Mouse (Mus musculus) limb, embryonic 15.5 days (tissue): ENCODE measurements around the gene Slc5a11. TPM values are rescaled to one million over a fixed set of nuclear protein-coding genes. Genes with fewer than 3 reads are reported as not detected.

Experiments
- ATAC-seq: fragments of 200-750 bp; cut with Nextera tagmentation; 2 replicates; pipeline ENCODE4 v1.8.0; 2017; ENCODE audit warnings: low read depth, moderate TSS enrichment; ENCODE audit not compliant: insufficient number of reproducible peaks, low FRiP score, low TSS enrichment
- H3K27ac ChIP-seq: fragments of 300-500 bp; sonication (generic); 2 replicates; pipeline ENCODE4 v1.5.1; 2015; ENCODE audit warnings: moderate library complexity, mild to moderate bottlenecking, inconsistent platforms
- H3K27me3 ChIP-seq: fragments of 300-500 bp; sonication (generic); 2 replicates; pipeline ENCODE4 v1.6.1; 2015; ENCODE audit warnings: inconsistent platforms
- H3K36me3 ChIP-seq: fragments of 300-500 bp; sonication (generic); 2 replicates; pipeline ENCODE4 v1.6.1; 2015; ENCODE audit warnings: inconsistent platforms
- H3K4me1 ChIP-seq: fragments of 300-500 bp; sonication (generic); 2 replicates; pipeline ENCODE4 v1.6.1; 2015; ENCODE audit warnings: inconsistent platforms
- H3K4me2 ChIP-seq: fragments of 300-500 bp; sonication (generic); 2 replicates; pipeline ENCODE4 v1.6.1; 2015; ENCODE audit warnings: mild to moderate bottlenecking, inconsistent platforms
- H3K4me3 ChIP-seq: fragments of 300-500 bp; sonication (generic); 2 replicates; pipeline ENCODE4 v1.5.1; 2015; ENCODE audit warnings: mild to moderate bottlenecking, inconsistent platforms
- H3K9ac ChIP-seq: fragments of 300-500 bp; sonication (generic); 2 replicates; pipeline ENCODE4 v1.6.1; 2015; ENCODE audit warnings: inconsistent platforms
- H3K9me3 ChIP-seq: fragments of 300-500 bp; sonication (generic); 2 replicates; pipeline ENCODE4 v1.6.1; 2016; ENCODE audit warnings: inconsistent platforms
- WGBS: fragments of 180-500 bp; shearing (Covaris S2); methylation state at CpG from one replicate; pipeline ENCODE4 v1.1.7; 2015; 5-methylcytosine and 5-hydroxymethylcytosine counted together
- polyA plus RNA-seq: library from polyadenylated mRNA; unstranded; fragments of >200 nt; fragmentation: Nextera tagmentation; extraction: Ambion mirVana; gene quantifications from 2 replicates; pipeline ENCODE4 v1.2.1, GENCODE M21; 2015

The Slc5a11 gene
- polyA plus RNA-seq, 1 experiment from 2014 or later = not detected

DNA sequence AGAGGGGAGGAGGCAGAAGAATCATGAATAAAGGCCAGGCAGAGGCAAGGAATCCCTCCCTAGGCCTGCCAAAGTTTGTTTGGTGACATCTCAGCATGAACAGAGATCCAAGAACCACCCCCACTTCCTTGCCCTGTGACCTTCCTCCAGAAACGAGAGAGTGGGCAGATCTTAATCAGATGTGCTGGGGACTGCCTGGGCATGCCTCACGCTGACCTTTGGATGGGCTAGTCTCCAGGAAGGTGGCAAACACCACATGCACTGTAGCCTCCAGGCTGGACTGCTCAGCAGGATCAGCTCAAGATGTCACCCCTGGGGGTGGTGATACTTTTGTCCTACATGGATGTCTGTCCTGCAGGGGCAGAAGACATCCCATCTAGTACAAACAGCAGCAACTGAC, 33.6 kb downstream of the Slc5a11 start:
- H3K36me3 ChIP-seq = no peaks in the 10 kb centered on the region
- H3K4me1 ChIP-seq = no peaks in the 10 kb centered on the region
- no peak overlapping the region for H3K4me3 ChIP-seq
- no peak overlapping the region for H3K27ac ChIP-seq
- no peaks in the 10 kb centered on the region for H3K27me3 ChIP-seq
- no peak overlapping the region for H3K4me2 ChIP-seq
- H3K9ac ChIP-seq = no peak overlapping the region
- WGBS = 46% methylated on average over 2 of the region's 2 CpGs
- no peak for ATAC-seq
- no peaks in the 10 kb centered on the region for H3K9me3 ChIP-seq

DNA sequence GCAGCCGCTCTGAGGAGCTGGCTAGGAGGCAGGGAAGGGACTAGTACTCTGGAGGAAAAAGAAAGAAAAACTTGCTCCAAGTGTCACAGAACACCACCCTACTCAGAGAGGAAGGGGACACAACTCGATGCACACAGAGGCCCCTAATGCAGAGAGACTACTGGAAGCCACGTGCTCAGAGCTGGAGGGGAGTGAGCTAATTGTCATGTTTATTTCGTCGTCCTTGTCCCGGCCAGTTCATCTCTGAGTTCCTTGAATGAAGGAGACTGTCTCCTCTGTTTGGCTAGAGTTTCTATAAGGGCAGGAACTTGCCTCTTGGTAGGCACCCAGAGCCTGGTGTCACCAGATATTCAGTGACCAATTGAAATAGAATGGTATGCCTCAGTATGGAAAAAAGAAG, 36.8 kb downstream of the Slc5a11 start:
- no peak for ATAC-seq
- WGBS = 58% methylated on average over 6 of the region's 6 CpGs
- no peak overlapping the region for H3K27ac ChIP-seq
- no peaks in the 10 kb centered on the region for H3K4me1 ChIP-seq
- no peaks in the 10 kb centered on the region for H3K27me3 ChIP-seq
- H3K4me3 ChIP-seq = no peak overlapping the region
- H3K4me2 ChIP-seq = no peak overlapping the region
- H3K9ac ChIP-seq = no peak overlapping the region
- no peaks in the 10 kb centered on the region for H3K36me3 ChIP-seq
- H3K9me3 ChIP-seq = no peaks in the 10 kb centered on the region

DNA sequence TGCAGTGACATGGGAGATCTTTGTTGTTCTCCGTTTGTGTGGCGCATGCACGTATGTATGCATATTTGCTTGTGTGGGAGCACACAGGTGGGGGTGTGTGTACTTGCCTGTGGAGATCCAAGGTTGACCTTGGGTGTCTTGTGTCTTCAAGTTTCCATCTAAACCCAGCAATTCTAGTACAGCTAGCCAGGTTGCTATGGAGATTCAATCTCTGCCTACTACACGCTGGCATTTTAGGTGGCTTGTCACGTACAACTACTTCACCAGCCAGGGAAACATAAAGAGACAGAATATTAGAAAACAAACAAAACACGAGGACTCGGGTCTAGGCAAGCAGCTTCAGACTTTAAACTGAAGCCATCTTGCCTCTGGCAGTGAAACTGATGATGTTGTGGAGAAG, 38.8 kb downstream of the Slc5a11 start:
- 81% methylated on average over 7 of the region's 7 CpGs for WGBS
- H3K27ac ChIP-seq = no peak overlapping the region
- no peaks in the 10 kb centered on the region for H3K27me3 ChIP-seq
- H3K4me3 ChIP-seq = no peak overlapping the region
- no peaks in the 10 kb centered on the region for H3K4me1 ChIP-seq
- no peaks in the 10 kb centered on the region for H3K36me3 ChIP-seq
- H3K9ac ChIP-seq = no peak overlapping the region
- no peaks in the 10 kb centered on the region for H3K9me3 ChIP-seq
- no peak for ATAC-seq
- H3K4me2 ChIP-seq = no peak overlapping the region

DNA sequence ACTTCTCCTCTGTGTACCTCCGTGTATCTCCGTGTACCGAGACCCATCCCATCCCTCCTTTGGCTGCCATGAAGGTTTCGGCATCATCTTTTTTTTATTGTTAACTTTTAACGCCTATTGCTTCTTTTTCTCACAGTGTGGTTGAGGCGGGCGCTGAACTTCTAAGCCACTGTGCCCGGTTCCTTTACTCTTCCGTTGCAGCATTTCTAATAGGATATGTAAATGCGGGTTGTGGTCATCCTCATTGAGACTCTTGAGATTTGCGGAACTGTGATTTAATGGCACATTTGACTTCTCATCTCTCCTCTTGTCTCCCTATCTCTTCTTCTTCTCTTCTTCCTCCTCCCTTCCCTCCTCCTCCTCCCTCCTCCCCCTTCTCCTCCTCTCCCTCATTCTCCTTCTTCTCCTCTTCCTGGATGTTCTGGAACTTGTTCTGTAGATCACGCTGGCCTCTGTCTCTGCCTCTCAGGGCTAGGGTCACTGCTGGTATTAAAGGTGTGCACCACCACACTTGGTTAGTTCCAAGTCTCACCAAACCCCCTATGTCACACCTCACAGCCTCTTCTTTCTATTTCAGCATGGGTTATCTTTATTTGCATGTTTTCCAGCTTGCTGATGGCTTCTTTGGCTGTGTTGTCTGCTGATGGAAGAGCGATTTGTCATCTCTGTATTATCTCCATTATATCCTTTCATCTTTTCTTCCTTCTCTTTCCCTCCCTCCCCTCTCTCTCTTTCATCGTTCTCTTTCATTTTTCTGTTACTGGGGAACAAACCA, 39.8 kb downstream of the Slc5a11 start:
- Histone ChIP-seq H3K4me1 (no peaks in the 10 kb centered on the region), H3K4me2 (no peak overlapping the region), H3K36me3 (no peaks in the 10 kb centered on the region), H3K9ac (no peak overlapping the region), H3K27ac (no peak overlapping the region), H3K9me3 (no peaks in the 10 kb centered on the region), H3K27me3 (no peaks in the 10 kb centered on the region), H3K4me3 (no peak overlapping the region)
- WGBS = 90% methylated on average over 14 of the region's 14 CpGs
- no peak for ATAC-seq

- 91% methylated on average over 8 of the region's 8 CpGs for WGBS
- Histone ChIP-seq H3K4me3 (no peak overlapping the region), H3K9ac (no peak overlapping the region), H3K27ac (no peak overlapping the region), H3K4me1 (no peaks in the 10 kb centered on the region), H3K4me2 (no peak overlapping the region), H3K9me3 (no peaks in the 10 kb centered on the region), H3K27me3 (no peaks in the 10 kb centered on the region), H3K36me3 (no peaks in the 10 kb centered on the region)
- no peak for ATAC-seq
Measured at GRCm38 (mm10) chr7:123258103-123258502, 43.5 kb downstream of the Slc5a11 start.

DNA sequence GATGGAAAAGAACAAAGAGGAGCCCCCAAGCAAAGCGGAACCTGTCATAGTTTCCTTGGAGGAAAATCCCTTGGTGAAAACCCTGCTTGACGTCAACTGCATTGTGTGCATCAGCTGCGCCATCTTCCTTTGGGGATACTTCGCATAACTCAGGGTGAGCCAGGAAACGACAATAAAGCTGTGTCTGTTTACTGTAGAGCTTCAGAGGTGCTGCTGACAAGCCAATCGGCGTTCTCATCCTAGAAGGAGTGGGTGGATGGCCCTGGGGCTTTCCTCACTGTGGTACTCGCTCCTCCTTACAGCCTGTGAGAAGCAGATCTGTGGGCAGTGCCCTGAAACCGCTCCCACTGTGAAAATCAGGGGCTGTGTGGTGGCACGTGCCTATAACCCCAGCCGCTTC, 58.5 kb downstream of the Slc5a11 start:
- Histone ChIP-seq H3K4me3 (no peak overlapping the region), H3K27ac (no peak overlapping the region), H3K4me1 (no peaks in the 10 kb centered on the region), H3K9me3 (no peaks in the 10 kb centered on the region), H3K9ac (no peak overlapping the region), H3K4me2 (no peak overlapping the region), H3K27me3 (no peaks in the 10 kb centered on the region), H3K36me3 (peaks cover 10% of the 10 kb centered on the region; the same call in 1 of the 2 replicates)
- no peak for ATAC-seq
- 63% methylated on average over 11 of the region's 11 CpGs for WGBS

DNA sequence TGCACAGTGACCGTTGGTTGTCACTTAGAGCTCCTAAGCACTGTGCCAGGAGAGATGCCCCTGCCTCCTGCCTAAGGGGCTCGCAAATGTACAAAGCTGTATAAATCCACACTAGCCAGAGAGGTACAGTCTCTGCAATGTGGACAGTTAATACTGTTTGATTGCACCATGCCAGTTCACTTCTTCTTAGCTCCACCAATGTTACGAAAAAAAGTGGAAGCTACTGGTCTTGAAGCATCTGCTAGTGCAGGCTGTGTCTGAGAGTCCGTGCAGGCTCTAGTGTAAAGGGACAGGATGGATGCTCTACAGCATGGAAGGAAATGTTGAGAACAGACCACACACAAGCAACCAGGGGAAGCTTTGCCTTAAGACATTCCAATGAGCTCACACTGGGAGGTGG, 62.0 kb downstream of the Slc5a11 start:
- Histone ChIP-seq H3K27me3 (no peaks in the 10 kb centered on the region), H3K4me2 (no peak overlapping the region), H3K27ac (no peak overlapping the region), H3K36me3 (peaks cover 39% of the 10 kb centered on the region), H3K4me1 (no peaks in the 10 kb centered on the region), H3K9ac (no peak overlapping the region), H3K9me3 (no peaks in the 10 kb centered on the region), H3K4me3 (no peak overlapping the region)
- WGBS = 82% methylated on average over 4 of the region's 4 CpGs
- ATAC-seq = no peak

GRCm38 (mm10) chr7:123279797-123280196, 65.2 kb downstream of the Slc5a11 start:
- ATAC-seq = no peak
- Histone ChIP-seq H3K36me3 (peaks cover 59% of the 10 kb centered on the region), H3K9me3 (no peaks in the 10 kb centered on the region), H3K4me3 (no peak overlapping the region), H3K27ac (no peak overlapping the region), H3K9ac (no peak overlapping the region), H3K4me1 (no peaks in the 10 kb centered on the region), H3K4me2 (no peak overlapping the region), H3K27me3 (no peaks in the 10 kb centered on the region)
- 93% methylated on average over 4 of the region's 4 CpGs for WGBS

GRCm38 (mm10) chr7:123283826-123284225, 69.2 kb downstream of the Slc5a11 start:
- Histone ChIP-seq H3K9ac (no peak overlapping the region), H3K27me3 (no peaks in the 10 kb centered on the region), H3K9me3 (no peaks in the 10 kb centered on the region), H3K4me3 (no peak overlapping the region), H3K27ac (no peak overlapping the region), H3K4me1 (no peaks in the 10 kb centered on the region), H3K4me2 (no peak overlapping the region), H3K36me3 (peaks cover 68% of the 10 kb centered on the region)
- ATAC-seq = no peak
- WGBS = 47% methylated on average over 4 of the region's 4 CpGs

DNA sequence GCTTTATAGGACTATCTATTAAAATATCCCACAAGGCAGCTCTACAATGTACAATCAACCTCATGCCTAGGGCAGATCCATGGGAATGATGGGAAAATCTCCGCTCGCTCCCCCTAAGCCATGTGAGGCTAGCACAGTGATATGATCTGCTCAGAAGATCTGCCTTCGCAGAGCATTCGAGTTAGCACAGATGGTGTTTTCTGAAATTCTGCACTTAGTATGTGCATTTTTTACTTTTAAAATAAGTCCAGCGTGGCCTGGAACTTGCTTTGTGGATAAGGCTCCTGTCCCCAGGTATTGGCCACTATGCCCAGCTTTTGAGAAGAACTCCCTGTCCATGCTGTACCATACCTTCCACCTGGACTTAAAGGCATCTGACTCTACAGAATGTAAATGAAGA, 71.3 kb downstream of the Slc5a11 start:
- ATAC-seq = no peak
- 97% methylated on average over 5 of the region's 5 CpGs for WGBS
- peaks cover 71% of the 10 kb centered on the region for H3K36me3 ChIP-seq

DNA sequence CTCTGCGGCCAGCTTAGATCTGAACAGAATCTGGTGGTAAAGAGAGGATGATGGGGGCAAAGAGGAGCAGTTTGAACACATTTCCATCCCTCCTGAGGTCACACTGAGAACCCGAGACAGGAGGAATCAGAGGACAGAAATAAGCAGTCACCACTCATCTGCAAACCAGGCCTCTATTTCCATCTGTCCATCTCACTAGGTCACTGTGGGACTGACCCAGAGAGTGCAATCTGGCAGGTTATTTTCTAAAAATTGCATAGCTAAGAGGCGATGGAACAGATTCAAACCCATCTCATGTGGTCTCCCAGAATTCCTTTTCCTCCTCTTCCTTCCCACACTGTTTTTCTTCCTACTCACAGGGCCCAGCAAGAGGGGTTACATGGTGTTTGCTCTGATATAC, 73.3 kb downstream of the Slc5a11 start:
- Histone ChIP-seq H3K4me3 (no peak overlapping the region), H3K4me1 (no peaks in the 10 kb centered on the region), H3K27me3 (no peaks in the 10 kb centered on the region), H3K4me2 (no peak overlapping the region), H3K27ac (no peak overlapping the region), H3K36me3 (peaks cover 76% of the 10 kb centered on the region), H3K9ac (no peak overlapping the region), H3K9me3 (no peaks in the 10 kb centered on the region)
- WGBS = 89% methylated on average over 3 of the region's 3 CpGs
- no peak for ATAC-seq

More for the DNA sequence above, 71.3 kb downstream of the Slc5a11 start:
- Histone ChIP-seq H3K4me1 (no peaks in the 10 kb centered on the region), H3K4me3 (no peak overlapping the region), H3K9ac (no peak overlapping the region), H3K27ac (no peak overlapping the region), H3K9me3 (no peaks in the 10 kb centered on the region), H3K4me2 (no peak overlapping the region), H3K27me3 (no peaks in the 10 kb centered on the region)

DNA sequence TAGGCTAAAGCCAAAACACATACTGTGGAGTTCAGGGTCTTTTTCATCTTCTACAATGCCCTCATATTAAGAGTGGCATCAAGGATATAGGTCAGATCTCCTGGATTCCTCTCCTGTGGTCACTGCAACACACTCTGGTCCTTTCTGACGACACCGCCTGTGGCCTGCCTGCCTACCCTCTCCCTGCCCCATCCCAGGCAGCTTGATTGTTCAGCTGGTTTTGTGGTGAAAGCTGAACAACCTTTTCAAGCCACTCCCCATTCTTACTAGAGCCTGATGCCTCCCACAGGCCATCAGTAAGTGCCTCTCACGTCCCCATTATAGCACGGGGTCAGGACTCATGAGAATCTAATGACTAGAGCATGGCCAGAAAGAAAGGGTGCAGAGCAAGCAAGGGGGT, 74.6 kb downstream of the Slc5a11 start:
- Histone ChIP-seq H3K27me3 (no peaks in the 10 kb centered on the region), H3K36me3 (peaks cover 81% of the 10 kb centered on the region)
- WGBS = 77% methylated on average over 4 of the region's 4 CpGs

GRCm38 (mm10) chr7:123291942-123292341, 77.4 kb downstream of the Slc5a11 start:
- Histone ChIP-seq H3K9me3 (no peaks in the 10 kb centered on the region), H3K4me1 (no peaks in the 10 kb centered on the region), H3K4me2 (no peak overlapping the region), H3K4me3 (no peak overlapping the region), H3K27ac (no peak overlapping the region), H3K9ac (no peak overlapping the region), H3K27me3 (no peaks in the 10 kb centered on the region), H3K36me3 (peaks cover 84% of the 10 kb centered on the region)
- no peak for ATAC-seq
- WGBS = 81% methylated on average over 8 of the region's 8 CpGs

More for the DNA sequence above, 74.6 kb downstream of the Slc5a11 start:
- Histone ChIP-seq H3K9me3 (no peaks in the 10 kb centered on the region), H3K9ac (no peak overlapping the region), H3K27ac (no peak overlapping the region), H3K4me1 (no peaks in the 10 kb centered on the region), H3K4me2 (no peak overlapping the region), H3K4me3 (no peak overlapping the region)
- ATAC-seq = no peak
